Mouse (Mus musculus): ENCODE data around the gene Cd6. TPM values are rescaled to one million over a fixed set of nuclear protein-coding genes. Genes with fewer than 3 reads are reported as not detected.

Gene Cd6
- polyA plus RNA-seq (2016; fragmentation: Nextera tagmentation; extraction: Ambion mirVana) = not detected in 2 replicates

GRCm38 (mm10) chr19:10829436-10830175, at the start of gene Cd6:
Cd6 (minus strand) TSS chr19:10830058.
- WGBS (ENCODE audit: insufficient replicate concordance) = 73% methylated on average over 16 of the region's 16 CpGs
- Histone ChIP-seq H3K9ac (no peak within 1 kb of the TSS), H3K36me3 (no peaks in the 10 kb centered on the region)

GRCm38 (mm10) chr19:10878201-10878837, 48.5 kb upstream of the Cd6 start:
- no peak overlapping the region for H3K9ac ChIP-seq
- H3K27ac ChIP-seq = no peak overlapping the region
- H3K4me2 ChIP-seq = no peak overlapping the region
- H3K36me3 ChIP-seq = peaks cover 11% of the 10 kb centered on the region
- no peaks in the 10 kb centered on the region for H3K27me3 ChIP-seq (replicated peaks)
- ATAC-seq = no peak
- no peaks in the 10 kb centered on the region for H3K9me3 ChIP-seq (replicated peaks)
- peaks cover 27% of the 10 kb centered on the region for H3K4me1 ChIP-seq
- no peak overlapping the region for H3K4me3 ChIP-seq
- WGBS (ENCODE audit: insufficient replicate concordance) = 74% methylated on average over 7 of the region's 7 CpGs

More at GRCm38 (mm10) chr19:10829436-10830175, at the start of gene Cd6:
- no peaks in the 10 kb centered on the region for H3K9me3 ChIP-seq (replicated peaks)
- no peak for ATAC-seq
- H3K4me1 ChIP-seq = no peaks in the 10 kb centered on the region
- no peak within 1 kb of the TSS for H3K4me3 ChIP-seq
- no peak within 1 kb of the TSS for H3K27ac ChIP-seq
- no peaks in the 10 kb centered on the region for H3K27me3 ChIP-seq (replicated peaks)
- H3K4me2 ChIP-seq = no peak within 1 kb of the TSS

GRCm38 (mm10) chr19:10871328-10871961, 41.6 kb upstream of the Cd6 start:
- Histone ChIP-seq H3K27ac (no peak overlapping the region), H3K4me1 (peaks cover 15% of the 10 kb centered on the region; the same call in 1 of the 2 replicates), H3K9me3 (replicated peaks) (no peaks in the 10 kb centered on the region), H3K9ac (no peak overlapping the region), H3K36me3 (peaks cover 38% of the 10 kb centered on the region), H3K27me3 (replicated peaks) (peaks cover 47% of the 10 kb centered on the region), H3K4me2 (no peak overlapping the region), H3K4me3 (no peak overlapping the region)
- no peak for ATAC-seq
- WGBS (ENCODE audit: insufficient replicate concordance) = 61% methylated on average over 14 of the region's 14 CpGs

- H3K27me3 ChIP-seq (replicated peaks) = peaks cover 47% of the 10 kb centered on the region
- no peak overlapping the region for H3K4me2 ChIP-seq
- H3K9ac ChIP-seq = no peak overlapping the region
- no peaks in the 10 kb centered on the region for H3K9me3 ChIP-seq (replicated peaks)
- 71% methylated on average over 3 of the region's 3 CpGs for WGBS (ENCODE audit: insufficient replicate concordance)
- no peak overlapping the region for H3K27ac ChIP-seq
- no peak for ATAC-seq
- no peak overlapping the region for H3K4me3 ChIP-seq
- peaks cover 15% of the 10 kb centered on the region; the same call in 1 of the 2 replicates for H3K4me1 ChIP-seq
- peaks cover 43% of the 10 kb centered on the region for H3K36me3 ChIP-seq
These were observed 40.8 kb upstream of the Cd6 start for GRCm38 (mm10) chr19:10870676-10871075.

- peaks cover 15% of the 10 kb centered on the region; the same call in 1 of the 2 replicates for H3K4me1 ChIP-seq
- peak within 1 kb of the TSS; percentile 57 for H3K4me3 ChIP-seq
- no peak within 1 kb of the TSS for H3K27ac ChIP-seq
- 16% methylated on average over 8 of the region's 8 CpGs for WGBS (ENCODE audit: insufficient replicate concordance)
- peaks cover 47% of the 10 kb centered on the region for H3K27me3 ChIP-seq (replicated peaks)
- peaks cover 50% of the 10 kb centered on the region for H3K36me3 ChIP-seq
- H3K9ac ChIP-seq = peak within 1 kb of the TSS; percentile 61
- no peaks in the 10 kb centered on the region for H3K9me3 ChIP-seq (replicated peaks)
- no peak for ATAC-seq
- H3K4me2 ChIP-seq = peak within 1 kb of the TSS; percentile 62
These were observed 40.1 kb upstream of the Cd6 start, which contains the start of gene Tmem132a for GRCm38 (mm10) chr19:10869886-10870527. Tmem132a (minus strand) TSS chr19:10869940.

GRCm38 (mm10) chr19:10869241-10869885, 39.5 kb upstream of the Cd6 start:
- Histone ChIP-seq H3K27ac (no peak overlapping the region), H3K4me1 (peaks cover 15% of the 10 kb centered on the region; the same call in 1 of the 2 replicates), H3K36me3 (peaks cover 55% of the 10 kb centered on the region), H3K9me3 (replicated peaks) (no peaks in the 10 kb centered on the region), H3K4me3 (peak overlapping the region; percentile 57), H3K9ac (peak overlapping the region; percentile 61), H3K27me3 (replicated peaks) (peaks cover 47% of the 10 kb centered on the region), H3K4me2 (peak overlapping the region; percentile 62)
- WGBS (ENCODE audit: insufficient replicate concordance) = 1% methylated on average over 40 of the region's 43 CpGs
- peak; percentile 63 for ATAC-seq

GRCm38 (mm10) chr19:10868623-10869141, 38.8 kb upstream of the Cd6 start:
- peaks cover 55% of the 10 kb centered on the region for H3K36me3 ChIP-seq
- 5% methylated on average over 17 of the region's 17 CpGs for WGBS (ENCODE audit: insufficient replicate concordance)
- peaks cover 47% of the 10 kb centered on the region for H3K27me3 ChIP-seq (replicated peaks)
- peaks cover 15% of the 10 kb centered on the region; the same call in 1 of the 2 replicates for H3K4me1 ChIP-seq
- no peak overlapping the region for H3K27ac ChIP-seq
- H3K9ac ChIP-seq = no peak overlapping the region
- no peak for ATAC-seq
- H3K9me3 ChIP-seq (replicated peaks) = no peaks in the 10 kb centered on the region
- peak overlapping the region; percentile 62 for H3K4me2 ChIP-seq
- peak overlapping the region; percentile 57 for H3K4me3 ChIP-seq

GRCm38 (mm10) chr19:10867946-10868622, 38.2 kb upstream of the Cd6 start:
- Histone ChIP-seq H3K9ac (no peak overlapping the region), H3K4me1 (peaks cover 15% of the 10 kb centered on the region; the same call in 1 of the 2 replicates), H3K27me3 (replicated peaks) (peaks cover 47% of the 10 kb centered on the region), H3K9me3 (replicated peaks) (no peaks in the 10 kb centered on the region), H3K27ac (no peak overlapping the region), H3K4me3 (peak overlapping the region; percentile 57), H3K36me3 (peaks cover 54% of the 10 kb centered on the region), H3K4me2 (peak overlapping the region; percentile 62)
- 35% methylated on average over 5 of the region's 5 CpGs for WGBS (ENCODE audit: insufficient replicate concordance)
- ATAC-seq = no peak

- WGBS (ENCODE audit: insufficient replicate concordance) = 73% methylated on average over 13 of the region's 13 CpGs
- peaks cover 15% of the 10 kb centered on the region; the same call in 1 of the 2 replicates for H3K4me1 ChIP-seq
- ATAC-seq = no peak
These were observed 36.5 kb upstream of the Cd6 start for GRCm38 (mm10) chr19:10866351-10866750.

GRCm38 (mm10) chr19:10860072-10860497, 30.2 kb upstream of the Cd6 start:
- Histone ChIP-seq H3K4me2 (no peak overlapping the region), H3K27ac (no peak overlapping the region), H3K4me3 (no peak overlapping the region), H3K4me1 (no peaks in the 10 kb centered on the region), H3K27me3 (replicated peaks) (no peaks in the 10 kb centered on the region; the same call in 1 of the 2 replicates), H3K9ac (no peak overlapping the region), H3K36me3 (peaks cover 42% of the 10 kb centered on the region), H3K9me3 (replicated peaks) (no peaks in the 10 kb centered on the region)
- WGBS (ENCODE audit: insufficient replicate concordance) = 39% methylated on average over 22 of the region's 22 CpGs
- ATAC-seq = peak; percentile 6; the same call in 1 of the 2 replicates

More at GRCm38 (mm10) chr19:10866351-10866750, 36.5 kb upstream of the Cd6 start:
- peaks cover 44% of the 10 kb centered on the region for H3K36me3 ChIP-seq
- no peaks in the 10 kb centered on the region for H3K9me3 ChIP-seq (replicated peaks)
- H3K4me2 ChIP-seq = no peak overlapping the region
- no peak overlapping the region for H3K9ac ChIP-seq
- H3K27ac ChIP-seq = no peak overlapping the region
- H3K4me3 ChIP-seq = no peak overlapping the region
- H3K27me3 ChIP-seq (replicated peaks) = peaks cover 44% of the 10 kb centered on the region

Measured in liver, embryonic 12.5 days (tissue).